Mouse (Mus musculus) embryonic facial prominence, embryonic 10.5 days (tissue): ENCODE results near the gene Parp4. TPM values are rescaled to one million over a fixed set of nuclear protein-coding genes. Genes with fewer than 3 reads are reported as not detected.

Experiments
- DNase-seq: peaks from one replicate; pipeline ENCODE4 v3.0.0-alpha.2; 2017; ENCODE audit warnings: low spot score
- H3K27ac ChIP-seq: fragments of 300-500 bp; sonication (generic); replicated peaks from 2 replicates; pipeline ENCODE4 v1.5.1; 2016; ENCODE audit warnings: mild to moderate bottlenecking
- H3K27me3 ChIP-seq: fragments of 300-500 bp; sonication (generic); replicated peaks from 2 replicates; pipeline ENCODE4 v1.6.1; 2016; ENCODE audit warnings: low read depth, mild to moderate bottlenecking; ENCODE audit not compliant: poor library complexity, severe bottlenecking
- H3K36me3 ChIP-seq: fragments of 300-500 bp; sonication (generic); replicated peaks from 2 replicates; pipeline ENCODE4 v1.6.1; 2016; ENCODE audit warnings: mild to moderate bottlenecking, moderate library complexity
- H3K4me1 ChIP-seq: fragments of 300-500 bp; sonication (generic); 2 replicates; pipeline ENCODE4 v1.6.1; 2016
- H3K4me3 ChIP-seq: fragments of 300-500 bp; sonication (generic); 2 replicates; pipeline ENCODE4 v1.5.1; 2016; ENCODE audit warnings: mild to moderate bottlenecking, moderate library complexity
- H3K9me3 ChIP-seq: fragments of 300-500 bp; sonication (generic); 2 replicates; pipeline ENCODE4 v1.6.1; 2016; ENCODE audit warnings: mild to moderate bottlenecking
- WGBS: fragments of 180-500 bp; shearing (Covaris S2); methylation state at CpG from one replicate; pipeline ENCODE4 v1.1.7; 2016; 5-methylcytosine and 5-hydroxymethylcytosine counted together
- polyA plus RNA-seq: library from polyadenylated mRNA; unstranded; fragments of >200 nt; fragmentation: Nextera tagmentation; extraction: Ambion mirVana; gene quantifications from 2 replicates; pipeline ENCODE4 v1.2.1, GENCODE M21; 2016

Gene Parp4
- polyA plus RNA-seq, 1 experiment from 2014 or later: 2.0 TPM

GRCm38 (mm10) chr14:56626202-56626601 lies 50.8 kb downstream of the Parp4 start:
- no peaks in the 10 kb centered on the region for H3K27me3 ChIP-seq
- no peak for DNase-seq
- no peaks in the 10 kb centered on the region for H3K36me3 ChIP-seq
- no peaks in the 10 kb centered on the region for H3K9me3 ChIP-seq
- H3K27ac ChIP-seq: no peak overlapping the region
- 92% methylated on average over 4 of the region's 4 CpGs for WGBS
- H3K4me1 ChIP-seq: no peaks in the 10 kb centered on the region
- no peak overlapping the region for H3K4me3 ChIP-seq

- no peaks in the 10 kb centered on the region for H3K9me3 ChIP-seq
- no peaks in the 10 kb centered on the region for H3K36me3 ChIP-seq
- 90% methylated on average over 3 of the region's 3 CpGs for WGBS
- no peak overlapping the region for H3K27ac ChIP-seq
- H3K4me1 ChIP-seq: no peaks in the 10 kb centered on the region
- DNase-seq: no peak
- no peaks in the 10 kb centered on the region for H3K27me3 ChIP-seq
- H3K4me3 ChIP-seq: no peak overlapping the region
These were observed 52.9 kb downstream of the Parp4 start for GRCm38 (mm10) chr14:56628336-56628735.

DNA sequence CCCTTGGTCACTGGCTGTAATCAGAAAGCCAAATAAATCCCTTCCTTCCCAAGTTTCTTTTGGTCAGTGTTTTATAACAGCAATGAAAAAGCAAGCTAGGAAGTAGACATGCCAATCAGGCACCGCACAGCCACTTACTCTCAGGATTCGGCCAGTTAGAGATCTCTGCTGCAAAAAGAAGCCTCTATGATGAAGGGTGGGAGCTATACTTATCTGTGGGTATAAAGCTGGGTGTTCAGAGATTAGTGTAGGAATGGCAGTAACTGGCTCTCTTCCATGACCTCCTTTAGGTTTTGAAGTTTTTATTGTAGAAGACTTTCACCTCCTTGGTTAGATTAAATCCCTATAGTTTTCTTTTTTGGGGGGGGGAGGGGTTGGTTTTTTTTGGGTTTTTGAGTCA lies 55.7 kb downstream of the Parp4 start:
- no peaks in the 10 kb centered on the region for H3K27me3 ChIP-seq
- DNase-seq: no peak
- no peaks in the 10 kb centered on the region for H3K36me3 ChIP-seq
- no peak overlapping the region for H3K27ac ChIP-seq
- 94% methylated on average over 2 of the region's 2 CpGs for WGBS
- H3K4me3 ChIP-seq: no peak overlapping the region
- no peaks in the 10 kb centered on the region for H3K9me3 ChIP-seq
- H3K4me1 ChIP-seq: no peaks in the 10 kb centered on the region

GRCm38 (mm10) chr14:56647206-56647605 lies 71.8 kb downstream of the Parp4 start:
- WGBS: 60% methylated on average over 7 of the region's 7 CpGs

DNA sequence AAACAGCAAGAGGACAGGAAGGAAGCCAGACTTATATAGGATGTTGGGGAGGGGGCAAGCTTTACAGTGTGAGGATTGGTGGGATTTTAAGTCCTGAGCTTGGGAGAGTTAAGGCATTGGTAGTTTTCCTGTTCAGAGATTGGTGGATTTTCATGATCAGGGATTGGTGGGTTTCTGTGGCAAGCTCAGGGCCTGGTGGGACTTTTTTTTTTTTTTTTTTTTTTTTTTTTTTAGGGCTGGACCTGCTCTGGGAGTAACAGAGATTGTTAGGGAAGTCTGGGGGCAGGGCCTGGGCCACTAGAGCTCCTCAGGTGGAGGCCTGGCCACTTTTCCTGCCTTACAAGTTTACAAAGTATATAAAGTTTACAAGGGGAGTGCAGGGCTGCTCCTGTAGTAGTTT lies 74.0 kb downstream of the Parp4 start:
- Histone ChIP-seq H3K27me3 (no peaks in the 10 kb centered on the region), H3K9me3 (0 out of 2 replicates have a peak, but pooled peaks cover 5% of the 10 kb centered on the region), H3K4me1 (peaks cover 4% of the 10 kb centered on the region; the same call in 1 of the 2 replicates), H3K4me3 (no peak overlapping the region), H3K36me3 (no peaks in the 10 kb centered on the region), H3K27ac (no peak overlapping the region)
- DNase-seq: no peak

More at GRCm38 (mm10) chr14:56647206-56647605, 71.8 kb downstream of the Parp4 start:
- Histone ChIP-seq H3K4me3 (no peak overlapping the region), H3K27me3 (no peaks in the 10 kb centered on the region), H3K4me1 (peaks cover 4% of the 10 kb centered on the region; the same call in 1 of the 2 replicates), H3K36me3 (no peaks in the 10 kb centered on the region), H3K9me3 (no peaks in the 10 kb centered on the region), H3K27ac (no peak overlapping the region)
- no peak for DNase-seq

GRCm38 (mm10) chr14:56665651-56666050 lies 90.2 kb downstream of the Parp4 start:
- Histone ChIP-seq H3K4me1 (peaks cover 20% of the 10 kb centered on the region), H3K9me3 (no peaks in the 10 kb centered on the region), H3K36me3 (no peaks in the 10 kb centered on the region), H3K27me3 (no peaks in the 10 kb centered on the region), H3K27ac (no peak overlapping the region), H3K4me3 (no peak overlapping the region)
- no peak for DNase-seq
- WGBS: 74% methylated on average over 5 of the region's 5 CpGs

DNA sequence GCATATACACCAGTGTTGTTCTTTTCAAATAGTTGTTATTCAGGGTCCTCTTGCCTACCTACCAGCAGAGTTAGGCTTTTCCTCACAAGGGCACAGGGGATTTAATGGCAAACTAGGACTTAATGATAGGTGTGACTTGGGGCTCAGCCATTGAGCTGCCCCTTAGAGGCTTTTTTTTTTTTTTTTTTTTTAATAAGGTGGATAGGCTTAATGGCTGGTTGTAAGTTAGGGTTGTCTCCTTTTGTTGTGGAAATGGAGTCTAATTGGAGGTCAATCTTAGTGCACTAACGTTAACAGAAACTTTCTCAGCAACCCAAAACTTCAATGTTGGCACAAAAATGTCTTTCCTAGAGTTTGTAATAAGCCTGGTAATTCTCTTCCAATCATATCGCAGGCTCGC lies 91.5 kb downstream of the Parp4 start:
- Histone ChIP-seq H3K27me3 (no peaks in the 10 kb centered on the region), H3K36me3 (peaks cover under 1% of the 10 kb centered on the region; the same call in 1 of the 2 replicates), H3K4me3 (peak overlapping the region; percentile 94; the same call in 1 of the 2 replicates), H3K27ac (0 out of 2 replicates have a peak overlapping the region, but pooled peaks have one; percentile 93), H3K9me3 (no peaks in the 10 kb centered on the region), H3K4me1 (peaks cover 16% of the 10 kb centered on the region)
- DNase-seq: no peak
- WGBS: 79% methylated on average over 3 of the region's 3 CpGs

DNA sequence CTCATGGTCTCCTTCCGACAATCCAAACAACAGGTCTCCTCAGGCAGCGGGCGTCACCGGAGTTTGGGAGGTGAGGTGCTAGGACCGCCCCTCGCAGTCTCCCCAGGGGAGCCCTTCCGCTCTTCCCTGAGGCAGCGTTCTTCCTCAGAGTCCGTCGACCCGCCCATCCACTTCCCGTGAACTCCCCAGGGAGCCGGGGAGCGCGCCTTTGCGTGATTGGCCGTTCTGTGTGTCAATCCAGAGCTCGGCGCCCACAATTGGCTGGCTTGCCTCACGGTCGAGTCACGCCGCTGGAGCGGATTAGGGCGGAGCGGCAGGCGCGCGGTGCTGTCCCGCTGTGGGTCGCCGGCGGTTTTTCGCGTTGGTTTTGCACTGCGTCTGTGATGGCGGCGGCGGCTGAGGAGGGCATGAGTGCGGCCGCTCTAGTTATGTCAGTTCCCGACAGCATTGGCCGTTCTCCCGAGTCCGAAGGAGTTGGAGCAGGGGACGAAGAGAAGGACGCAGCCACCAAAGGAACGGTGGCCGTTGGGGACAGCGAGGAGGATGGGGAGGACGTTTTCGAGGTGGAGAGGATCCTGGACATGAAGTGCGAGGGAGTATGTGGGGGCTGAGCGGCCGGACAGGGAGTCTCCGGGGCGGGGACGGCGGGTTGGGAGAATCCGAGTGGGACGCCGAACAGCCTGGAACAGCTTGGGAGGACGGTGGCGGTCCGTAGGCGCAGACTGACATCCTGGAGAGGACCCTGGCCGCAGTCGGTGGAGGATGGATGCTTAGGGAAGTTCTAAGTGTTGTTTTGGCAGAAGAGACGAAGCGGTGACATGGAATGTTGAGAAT lies 92.8 kb downstream of the Parp4 start, which contains the start of gene Mphosph8:
TSS of gene Mphosph8 (plus strand) at position 280 of the 834 bp plus-strand sequence.
- Histone ChIP-seq H3K9me3 (no peaks in the 10 kb centered on the region), H3K27me3 (no peaks in the 10 kb centered on the region), H3K4me1 (peaks cover 16% of the 10 kb centered on the region), H3K4me3 (peak within 1 kb of the TSS; percentile 94), H3K27ac (peak within 1 kb of the TSS; percentile 93), H3K36me3 (peaks cover 13% of the 10 kb centered on the region)
- under 1% methylated on average over 70 of the region's 70 CpGs for WGBS
- peak; percentile 100 for DNase-seq

- H3K4me3 ChIP-seq: peak overlapping the region; percentile 94
- peaks cover 16% of the 10 kb centered on the region for H3K4me1 ChIP-seq
- no peaks in the 10 kb centered on the region for H3K9me3 ChIP-seq
- 12% methylated on average over 13 of the region's 13 CpGs for WGBS
- peak overlapping the region; percentile 93 for H3K27ac ChIP-seq
- no peaks in the 10 kb centered on the region for H3K27me3 ChIP-seq
- peaks cover 23% of the 10 kb centered on the region for H3K36me3 ChIP-seq
- DNase-seq: no peak
These were observed 93.7 kb downstream of the Parp4 start for GRCm38 (mm10) chr14:56669046-56669620.

DNA sequence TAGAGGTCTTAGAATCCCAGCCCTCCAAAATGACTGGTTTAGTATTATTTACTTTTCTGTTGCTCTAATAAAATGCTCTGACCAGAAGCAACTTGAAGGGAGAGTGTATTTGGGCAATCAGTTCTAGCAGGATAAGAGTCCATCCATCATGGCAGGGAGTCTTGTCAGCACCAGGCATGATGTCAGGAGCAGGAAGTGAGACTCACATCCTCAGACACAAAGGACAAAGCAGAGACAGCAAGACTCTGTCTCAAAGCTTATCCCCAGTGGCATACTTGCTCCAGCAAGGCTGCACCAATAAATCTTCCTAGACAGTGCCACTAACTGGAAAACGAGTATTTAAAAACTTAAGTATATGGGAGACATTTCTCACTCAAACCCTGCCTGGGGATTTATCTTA lies 110.0 kb downstream of the Parp4 start:
- WGBS: 77% methylated on average over 1 of the region's 1 CpGs
- no peak for DNase-seq
- Histone ChIP-seq H3K4me1 (no peaks in the 10 kb centered on the region), H3K4me3 (no peak overlapping the region), H3K9me3 (no peaks in the 10 kb centered on the region), H3K36me3 (peaks cover 100% of the 10 kb centered on the region), H3K27me3 (no peaks in the 10 kb centered on the region), H3K27ac (no peak overlapping the region)

GRCm38 (mm10) chr14:56689116-56689515 lies 113.7 kb downstream of the Parp4 start:
- H3K4me1 ChIP-seq: no peaks in the 10 kb centered on the region
- 93% methylated on average over 1 of the region's 1 CpGs for WGBS
- no peaks in the 10 kb centered on the region for H3K27me3 ChIP-seq
- H3K9me3 ChIP-seq: no peaks in the 10 kb centered on the region
- peaks cover 100% of the 10 kb centered on the region for H3K36me3 ChIP-seq
- DNase-seq: no peak
- no peak overlapping the region for H3K27ac ChIP-seq
- H3K4me3 ChIP-seq: no peak overlapping the region

GRCm38 (mm10) chr14:56689766-56690165 lies 114.3 kb downstream of the Parp4 start:
- WGBS: 90% methylated on average over 1 of the region's 1 CpGs
- DNase-seq: no peak
- no peak overlapping the region for H3K27ac ChIP-seq
- no peaks in the 10 kb centered on the region for H3K27me3 ChIP-seq
- H3K4me3 ChIP-seq: no peak overlapping the region
- H3K36me3 ChIP-seq: peaks cover 100% of the 10 kb centered on the region
- H3K9me3 ChIP-seq: no peaks in the 10 kb centered on the region
- no peaks in the 10 kb centered on the region for H3K4me1 ChIP-seq

DNA sequence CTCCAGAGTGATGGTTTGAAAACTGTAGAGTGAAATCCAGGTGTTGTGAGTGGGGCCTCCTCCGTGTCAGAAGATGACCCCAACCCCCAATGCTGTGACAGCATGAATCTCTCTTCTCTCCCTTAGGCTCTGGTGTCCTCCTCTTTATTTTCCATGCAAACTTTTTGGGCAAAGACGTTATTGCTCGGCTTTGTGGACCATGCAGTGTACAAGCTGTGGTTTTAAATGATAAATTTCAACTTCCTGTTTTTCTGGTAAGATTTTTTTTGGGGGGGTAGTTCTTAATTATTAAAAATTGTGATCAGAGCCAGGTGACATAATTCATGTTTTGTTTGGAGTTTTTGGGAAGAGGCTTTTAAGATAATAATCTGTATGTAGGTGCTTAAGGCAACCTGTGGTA lies 120.1 kb downstream of the Parp4 start:
- H3K36me3 ChIP-seq: peaks cover 100% of the 10 kb centered on the region
- no peaks in the 10 kb centered on the region for H3K9me3 ChIP-seq
- no peaks in the 10 kb centered on the region for H3K27me3 ChIP-seq
- WGBS: 86% methylated on average over 3 of the region's 3 CpGs
- no peaks in the 10 kb centered on the region for H3K4me1 ChIP-seq
- DNase-seq: no peak
- H3K27ac ChIP-seq: no peak overlapping the region
- no peak overlapping the region for H3K4me3 ChIP-seq
